Mouse (Mus musculus) layer of hippocampus, adult 9-10 months (tissue): ENCODE measurements at regions not wholly inside any gene's neighbourhood (a gene's known extent, or its start where the extent isn't known, plus 50 kb on each side); places are given as distances from the start of the nearest gene placed in this dataset.
A peak's percentile ranks its signal among the peaks of the same experiment; 100 is the strongest.

ENCODE experiments used
- DNase-seq: peaks from one replicate; pipeline ENCODE4 v3.0.0; 2022; ENCODE audit warnings: low spot score

DNA sequence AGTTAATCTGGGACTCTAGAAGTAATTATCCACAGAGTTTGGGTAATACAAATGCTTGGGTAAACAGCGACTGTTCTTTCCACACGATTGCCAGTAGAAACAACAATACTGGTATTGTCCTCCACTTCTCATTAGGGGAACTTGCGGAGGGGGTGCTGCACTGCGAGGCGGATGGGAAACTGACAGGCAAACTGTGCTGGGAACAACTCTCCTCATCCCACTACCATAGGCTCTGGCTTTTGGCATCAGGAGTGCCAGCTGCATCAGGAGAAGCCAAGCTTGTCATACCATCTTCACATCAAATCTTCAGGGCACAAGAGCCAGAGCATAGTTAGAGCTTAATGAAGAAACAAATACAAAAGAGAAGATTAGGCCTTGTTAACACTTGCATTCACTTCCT is 349.2 kb upstream of the Tmem161b start:
- peak; percentile 21 for DNase-seq

DNA sequence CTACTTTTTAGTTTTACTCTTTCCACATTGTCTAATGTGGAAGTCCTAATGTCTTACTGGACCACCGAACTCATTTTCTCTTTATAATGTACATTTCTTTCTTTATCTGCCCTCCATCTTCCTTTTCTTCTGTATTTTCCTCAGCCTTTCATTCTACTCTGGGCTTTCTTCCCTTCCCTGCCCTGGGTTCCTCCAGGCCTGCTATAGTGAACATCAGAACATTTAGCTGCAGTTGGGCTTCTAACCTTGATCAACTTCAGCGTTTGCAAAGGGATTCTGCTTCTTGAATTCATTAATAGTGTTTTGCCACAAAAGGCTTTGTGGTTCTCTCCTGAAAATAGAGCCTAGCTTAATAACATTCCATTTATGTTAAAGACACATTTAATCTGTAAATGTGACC is 342.5 kb upstream of the Tmem161b start:
- DNase-seq = no peak

DNA sequence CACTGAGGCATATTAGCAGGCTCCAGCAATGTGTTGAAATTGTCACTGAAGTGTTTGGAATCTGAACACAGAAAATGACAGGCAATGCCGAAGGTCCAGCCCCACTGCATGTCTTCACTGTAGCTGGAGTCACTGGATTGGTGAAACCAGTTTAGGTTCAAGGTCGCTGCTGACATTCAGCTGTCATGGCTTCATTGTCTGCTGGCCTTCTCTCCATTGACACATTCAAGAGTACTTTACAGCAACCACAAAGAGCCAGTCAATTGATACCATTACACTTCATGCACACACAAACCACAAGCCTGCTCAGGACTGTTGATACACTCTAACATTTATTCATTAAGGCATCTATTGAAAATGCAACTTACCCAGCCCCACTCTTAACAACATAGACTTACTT is 341.8 kb upstream of the Tmem161b start:
- DNase-seq = no peak

DNA sequence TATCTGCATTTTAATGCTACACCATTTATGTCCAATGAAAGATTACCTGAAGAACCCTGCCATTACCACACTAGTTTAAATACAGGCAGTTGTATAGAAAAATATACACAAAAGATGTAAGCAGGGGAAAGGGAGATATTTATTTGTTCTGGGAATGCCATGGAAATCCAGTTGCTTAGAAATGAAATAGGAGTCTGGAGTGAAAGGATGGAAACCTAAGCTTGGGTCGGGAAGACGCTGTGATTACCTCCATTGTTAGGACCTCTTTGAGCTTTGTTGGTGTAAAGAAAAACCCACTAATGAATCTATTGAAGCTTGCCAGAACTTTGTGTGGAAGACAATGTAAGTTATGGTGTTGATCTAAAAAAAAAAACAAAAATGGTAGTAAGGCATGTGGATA is 341.3 kb upstream of the Tmem161b start:
- no peak for DNase-seq

DNA sequence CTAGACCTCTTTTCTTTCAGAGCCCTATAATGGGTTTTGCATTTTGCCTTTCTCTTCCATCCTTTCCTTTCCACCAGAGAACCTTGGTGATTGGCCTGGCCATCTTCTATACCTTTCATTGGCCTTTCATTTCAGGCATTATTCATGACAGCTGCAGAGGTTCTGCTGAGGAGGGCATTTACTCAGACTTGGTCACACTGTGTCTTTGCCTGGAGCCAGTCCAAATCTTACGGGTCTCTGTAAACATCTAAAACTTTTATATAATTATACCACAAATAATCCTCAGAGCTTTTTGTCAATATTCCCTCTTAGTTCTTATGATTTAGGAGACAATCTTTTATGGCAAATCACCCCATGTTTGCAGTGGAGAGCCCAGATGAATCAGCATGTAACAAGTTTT is 339.3 kb upstream of the Tmem161b start:
- DNase-seq = no peak

DNA sequence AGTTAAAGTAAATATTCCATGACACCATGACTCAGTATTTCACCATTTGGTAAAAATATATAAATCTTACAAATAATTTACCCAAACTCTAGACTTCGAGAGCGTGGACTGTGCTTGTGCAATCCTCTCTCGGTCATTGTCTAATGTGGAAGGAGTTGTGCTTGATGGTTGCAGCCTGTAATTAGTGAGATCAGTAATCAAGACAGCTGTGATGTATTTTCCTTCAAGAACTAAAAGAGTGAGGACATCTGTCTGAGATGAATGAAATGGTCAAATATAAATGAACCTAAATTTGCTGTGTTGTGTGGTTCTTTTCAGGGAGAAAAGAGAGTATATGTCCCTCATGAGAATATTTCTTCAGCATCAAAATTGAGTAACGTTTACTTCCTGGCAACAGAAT is 338.3 kb upstream of the Tmem161b start:
- no peak for DNase-seq

DNA sequence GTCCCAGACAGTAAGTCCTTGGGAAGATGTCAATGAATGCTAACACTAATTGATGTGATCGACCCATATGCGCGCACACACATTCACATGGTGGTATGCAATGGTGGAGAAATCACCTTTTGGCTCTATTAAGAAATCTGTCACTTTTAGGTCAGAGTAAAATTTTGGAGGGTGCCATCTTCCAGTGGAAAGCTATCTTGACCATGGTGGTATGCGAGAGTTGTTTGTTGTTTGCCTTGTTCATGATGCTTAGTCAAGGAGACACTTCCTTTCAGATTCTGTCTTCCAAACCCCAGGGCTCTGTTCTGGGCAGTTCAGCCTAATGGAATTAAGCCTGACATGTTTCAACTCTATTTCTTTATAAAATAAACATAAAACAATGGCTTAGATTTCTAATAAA is 337.9 kb upstream of the Tmem161b start:
- no peak for DNase-seq

DNA sequence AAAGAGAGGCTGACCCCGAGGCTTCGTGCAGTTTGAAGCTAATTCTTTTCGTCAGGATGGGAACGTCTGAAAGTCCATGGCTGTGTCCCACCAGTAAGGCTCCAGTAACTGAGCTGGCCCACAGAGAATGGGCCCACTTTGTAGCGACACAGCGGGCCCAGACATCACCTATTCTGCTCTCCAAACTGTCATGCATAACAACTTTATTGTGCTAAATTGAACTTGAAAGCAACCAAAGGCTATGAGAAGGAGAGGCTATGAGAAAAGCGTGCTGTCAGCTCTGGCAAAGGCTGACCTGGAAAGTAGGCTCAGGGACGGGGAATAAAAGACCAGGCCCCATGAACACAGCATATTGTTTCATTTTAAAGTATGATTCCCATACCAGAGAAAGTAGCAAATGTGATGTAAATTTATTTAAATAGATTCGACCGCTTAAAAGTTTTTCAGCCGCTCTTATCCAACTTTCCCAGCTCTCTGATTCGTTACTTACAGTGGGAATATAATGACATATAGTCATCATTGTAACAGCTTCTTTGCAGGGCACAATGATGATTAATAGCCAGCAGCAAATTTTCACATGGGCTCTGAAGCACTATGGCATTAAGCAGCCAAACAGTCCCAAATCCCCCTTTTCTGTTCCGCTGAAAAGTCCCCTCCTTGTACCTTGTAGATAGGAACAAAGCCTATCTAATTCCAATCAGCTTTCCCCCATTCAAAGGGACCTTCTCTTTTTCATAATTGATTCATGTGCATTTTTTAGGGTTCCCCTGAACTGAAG is 337.1 kb upstream of the Tmem161b start:
- no peak for DNase-seq

DNA sequence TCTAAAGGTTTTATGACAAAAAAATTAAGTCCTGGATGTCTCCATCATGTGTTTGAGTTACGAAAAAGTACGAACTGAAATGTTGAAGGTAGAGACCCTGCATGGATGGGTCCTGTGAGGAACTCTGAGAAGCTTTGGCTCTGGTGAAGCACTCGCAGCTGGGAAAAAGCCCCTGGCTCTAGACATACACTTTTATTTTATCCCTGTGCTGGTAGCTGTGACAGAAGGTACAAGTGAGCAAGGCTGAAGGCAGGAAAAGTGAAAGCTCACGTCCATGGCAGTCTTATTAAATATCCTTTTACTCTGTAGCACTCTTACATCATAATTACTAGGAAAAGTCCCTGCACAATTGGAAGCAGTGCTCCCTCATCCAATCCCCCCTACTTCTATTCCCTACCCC is 336.4 kb upstream of the Tmem161b start:
- DNase-seq = no peak

DNA sequence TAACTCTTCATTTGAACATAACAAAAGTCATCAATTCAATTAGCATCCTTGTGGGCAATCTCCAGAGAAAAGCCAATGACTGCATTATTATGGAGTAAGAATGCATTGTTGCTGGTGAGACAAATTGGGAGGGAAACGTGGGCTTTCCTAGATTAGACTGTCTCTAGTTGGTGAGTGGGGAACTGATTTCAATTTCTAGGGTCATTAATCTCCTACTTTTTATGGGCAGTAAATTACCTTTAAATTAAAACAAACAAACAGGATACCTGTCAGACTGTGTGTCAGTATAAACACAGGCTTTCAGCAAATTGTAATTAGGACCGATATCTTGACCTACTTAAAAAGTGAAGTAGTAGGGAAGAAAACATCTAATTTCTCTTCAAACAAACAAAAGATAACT is 307.4 kb upstream of the Tmem161b start:
- no peak for DNase-seq

DNA sequence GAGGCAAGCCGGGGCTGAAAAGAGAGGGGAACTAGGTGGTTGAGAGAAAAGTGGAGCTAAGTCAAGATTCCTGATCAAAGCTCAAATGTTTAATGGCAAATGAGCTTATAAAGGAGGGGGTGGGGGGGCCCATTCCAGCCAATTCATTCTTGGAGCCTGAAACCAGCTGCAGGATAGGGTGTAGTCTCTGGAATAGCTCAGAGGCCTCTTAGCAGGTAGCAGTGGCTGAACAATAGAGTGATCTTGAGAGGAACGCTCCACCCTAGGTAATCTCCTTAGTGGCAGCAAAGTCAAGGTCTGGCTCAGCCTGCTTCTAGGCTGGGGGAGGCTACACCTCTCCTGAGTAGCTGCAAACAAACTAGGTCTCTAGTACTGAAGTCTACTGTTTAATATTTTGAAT is 289.3 kb upstream of the Tmem161b start:
- no peak for DNase-seq

DNA sequence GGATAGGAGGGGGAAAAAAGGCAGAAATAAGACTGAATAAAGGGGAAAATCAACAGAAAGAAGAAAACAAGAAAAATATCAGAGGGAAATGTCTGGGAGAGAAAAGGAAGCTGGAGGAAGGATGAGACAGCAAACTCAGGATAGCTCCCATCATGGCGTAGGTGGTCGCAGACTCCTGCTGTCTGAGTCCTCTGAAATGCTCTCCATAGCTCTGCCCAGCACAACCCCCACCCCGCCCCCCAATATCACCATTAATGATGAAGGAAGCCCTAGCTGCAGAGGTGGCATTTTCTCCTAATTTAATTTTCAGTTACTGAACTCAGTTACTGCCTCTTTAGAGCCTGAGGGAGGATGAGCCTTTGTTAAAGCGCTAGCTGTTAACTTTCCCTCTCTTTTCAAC is 275.6 kb upstream of the Tmem161b start:
- no peak for DNase-seq

DNA sequence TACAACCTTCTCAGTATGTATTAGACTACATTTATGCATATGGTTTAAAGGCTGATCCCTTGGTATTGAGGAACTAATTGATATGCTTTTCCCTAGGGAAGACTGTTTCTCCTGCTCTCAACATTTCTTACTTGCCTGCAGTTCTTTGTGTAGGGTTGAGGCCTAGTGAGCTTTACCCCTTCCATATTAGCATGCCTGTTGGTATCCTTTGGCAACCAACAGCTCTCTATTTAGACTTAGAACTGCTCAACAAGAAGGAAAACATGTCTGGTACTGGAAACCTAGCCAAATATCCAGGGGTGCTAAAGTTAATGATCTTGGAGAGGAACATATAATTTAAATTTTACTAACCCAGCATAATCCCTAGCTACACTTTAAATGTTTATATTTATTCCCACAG is 270.9 kb upstream of the Tmem161b start:
- DNase-seq = no peak

DNA sequence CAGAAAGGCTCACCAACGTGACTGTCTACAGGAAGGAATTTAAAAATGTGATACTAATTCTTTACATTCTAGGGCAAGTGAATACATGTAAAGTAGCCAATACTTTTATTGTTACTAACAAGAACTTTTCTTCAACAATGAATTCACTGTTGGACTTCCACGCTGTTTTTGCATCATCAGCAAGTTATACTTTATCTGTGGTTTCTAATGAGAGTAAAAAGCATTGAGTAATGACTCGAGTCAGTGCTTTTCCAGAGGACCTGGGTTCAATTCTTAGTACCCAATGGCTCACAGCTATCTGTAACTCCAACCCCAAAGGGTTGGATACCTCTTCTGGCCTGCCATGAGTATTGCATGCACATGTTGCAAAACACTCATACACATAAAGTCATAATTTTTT is 270.3 kb upstream of the Tmem161b start:
- DNase-seq = no peak

DNA sequence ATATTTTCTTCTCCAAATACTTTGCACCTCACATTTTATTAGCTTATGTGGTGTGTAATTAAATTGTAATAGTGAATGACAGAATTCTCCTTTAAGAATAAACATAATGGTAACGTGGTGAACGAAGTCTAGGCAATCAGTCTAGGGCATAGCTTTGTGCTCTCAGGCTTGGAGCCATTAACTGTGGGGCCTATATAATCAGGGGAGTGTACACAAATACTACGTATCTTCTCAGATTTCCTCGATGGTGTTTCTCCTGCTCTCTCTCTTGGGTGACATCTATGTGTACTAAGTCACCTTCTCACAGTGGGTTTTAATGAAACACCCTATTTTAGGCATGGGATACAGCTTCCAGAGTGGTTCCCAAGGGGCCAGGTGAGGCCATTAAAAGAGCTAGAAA is 269.7 kb upstream of the Tmem161b start:
- no peak for DNase-seq

DNA sequence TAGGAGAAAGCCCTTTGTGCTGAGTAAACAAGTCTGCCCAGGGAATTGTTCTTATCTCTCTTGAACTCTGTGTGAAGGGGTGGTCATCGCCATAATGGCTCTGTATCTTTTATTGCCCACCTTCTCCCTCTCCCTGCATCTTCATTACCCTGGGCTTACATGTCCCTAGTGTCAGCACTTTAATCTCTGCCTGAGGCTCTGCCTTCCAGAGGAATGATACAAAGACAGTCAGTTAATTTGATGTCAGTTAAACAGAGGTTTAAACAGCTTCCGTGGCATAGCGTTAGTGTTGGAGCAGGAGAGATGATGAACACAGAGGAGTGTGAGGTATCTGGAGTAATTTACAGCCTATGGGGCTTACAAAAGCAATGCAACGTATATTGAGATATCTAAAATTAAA is 269.2 kb upstream of the Tmem161b start:
- DNase-seq = no peak

DNA sequence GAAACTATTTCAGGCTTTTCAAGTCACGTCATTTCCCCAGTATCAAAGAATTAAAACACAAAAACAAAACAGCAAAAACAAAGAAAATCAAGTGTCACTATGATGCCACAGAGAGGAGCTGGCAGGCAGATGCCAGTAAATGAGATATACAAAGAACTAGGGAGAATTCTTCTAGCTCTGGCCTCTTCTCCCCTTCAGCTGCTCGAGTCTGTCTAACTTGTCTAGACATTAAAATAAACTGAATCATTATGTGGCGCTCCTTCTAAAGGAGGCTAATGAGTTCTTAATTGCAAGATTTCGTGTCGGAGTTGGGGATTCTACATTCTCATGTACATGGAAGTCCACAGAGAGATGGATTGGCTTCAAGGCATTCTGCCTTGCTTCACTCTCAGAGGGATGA is 266.4 kb upstream of the Tmem161b start:
- no peak for DNase-seq

DNA sequence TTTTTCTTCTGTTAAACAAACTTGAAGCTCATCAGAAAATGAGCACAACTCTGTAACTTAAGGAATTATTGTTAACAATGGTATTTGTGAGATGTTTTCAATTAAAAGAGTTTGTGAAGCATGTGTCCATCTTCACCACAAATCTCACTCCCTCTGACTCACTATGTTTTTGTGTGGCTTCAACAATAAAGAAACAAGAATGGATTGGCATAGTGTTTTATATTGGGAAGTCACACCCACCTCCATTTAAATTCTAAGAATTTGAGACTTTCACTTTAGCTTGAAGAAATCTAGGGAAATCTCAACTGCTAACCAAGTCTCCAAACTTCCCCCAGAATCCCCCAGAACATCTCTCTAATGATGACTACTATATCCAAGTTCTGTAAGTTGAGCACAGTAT is 243.6 kb upstream of the Tmem161b start:
- no peak for DNase-seq

DNA sequence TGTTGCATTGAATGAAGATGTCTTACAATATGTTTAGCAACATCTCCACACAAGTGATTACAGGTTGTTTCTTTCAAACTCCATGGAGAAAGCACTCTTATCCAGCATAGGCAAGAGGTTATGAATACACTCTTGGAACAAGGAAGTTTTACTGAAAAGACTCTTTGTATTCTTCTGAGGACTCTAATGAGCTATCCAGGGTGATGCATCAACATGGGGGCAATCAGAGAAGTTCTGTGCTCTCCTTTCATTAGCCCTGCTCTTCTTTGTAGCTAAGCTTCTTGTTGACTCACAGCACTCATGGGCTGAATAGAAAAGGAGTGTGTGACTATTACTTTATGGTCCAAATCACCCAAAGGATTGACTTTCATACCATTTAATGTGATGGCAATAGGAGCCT is 242.6 kb upstream of the Tmem161b start:
- no peak for DNase-seq

DNA sequence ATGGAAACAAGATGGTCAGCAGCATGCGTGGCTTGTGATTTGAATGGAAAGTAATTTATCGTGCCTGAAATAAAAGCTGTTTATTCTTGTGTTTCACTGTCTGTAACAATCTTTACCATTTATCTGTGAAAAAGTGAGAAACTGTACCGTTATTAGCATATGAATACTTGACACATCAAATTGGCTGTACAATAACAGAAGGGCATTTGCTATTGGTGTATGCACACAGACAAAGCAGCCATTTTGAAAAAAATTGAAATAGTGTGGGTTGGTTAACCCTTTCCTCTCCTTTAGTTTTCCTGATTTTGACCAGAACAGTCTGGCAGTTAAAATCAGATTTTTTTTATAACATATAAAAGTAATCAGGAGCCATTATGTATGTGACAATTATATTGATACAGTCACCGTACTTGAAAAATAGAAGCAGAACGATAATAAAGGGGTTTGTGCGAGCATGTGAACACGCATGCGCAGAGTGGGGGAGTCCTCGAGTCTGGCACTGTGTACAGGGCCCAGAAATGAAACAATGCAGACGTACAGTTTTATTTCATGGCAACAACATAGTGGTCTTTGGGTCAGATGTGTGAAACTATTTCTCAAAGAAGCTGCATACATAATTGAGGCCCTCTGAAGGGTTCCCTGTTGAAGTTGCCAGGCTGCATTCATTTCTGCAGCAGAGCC is 237.3 kb upstream of the Tmem161b start:
- DNase-seq = no peak

DNA sequence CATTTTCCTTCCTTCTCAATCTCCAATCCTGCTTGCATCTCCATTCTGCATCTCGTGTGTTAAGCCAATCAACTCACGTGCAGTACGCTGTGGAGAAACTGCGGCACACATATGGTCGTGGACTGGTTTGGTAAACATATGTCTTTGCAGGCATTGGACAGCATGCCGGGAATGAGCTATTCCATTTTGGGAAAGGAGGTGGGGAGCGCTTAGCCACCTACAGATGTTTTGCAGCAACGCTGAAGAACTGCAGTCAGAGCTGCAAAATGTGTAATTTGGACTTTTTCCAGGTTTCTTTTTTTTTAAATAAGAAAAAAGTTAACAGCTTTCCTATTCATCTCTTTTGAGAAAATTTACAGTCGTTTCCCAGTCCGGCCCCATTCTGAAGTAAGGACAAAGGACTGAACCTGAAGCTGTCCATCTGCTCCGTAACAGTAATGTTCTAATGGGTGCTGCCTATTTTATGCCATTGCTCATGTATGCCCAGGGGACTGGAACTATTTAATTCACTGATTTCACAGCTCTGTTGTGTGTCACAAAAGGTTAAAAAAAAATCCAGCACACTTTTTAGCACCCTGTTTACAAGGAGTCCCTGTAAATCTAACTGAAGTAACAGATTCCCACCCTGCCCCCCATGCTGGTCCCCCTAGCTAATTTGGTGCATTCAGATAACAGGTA is 234.2 kb upstream of the Tmem161b start:
- peak; percentile 59 for DNase-seq

DNA sequence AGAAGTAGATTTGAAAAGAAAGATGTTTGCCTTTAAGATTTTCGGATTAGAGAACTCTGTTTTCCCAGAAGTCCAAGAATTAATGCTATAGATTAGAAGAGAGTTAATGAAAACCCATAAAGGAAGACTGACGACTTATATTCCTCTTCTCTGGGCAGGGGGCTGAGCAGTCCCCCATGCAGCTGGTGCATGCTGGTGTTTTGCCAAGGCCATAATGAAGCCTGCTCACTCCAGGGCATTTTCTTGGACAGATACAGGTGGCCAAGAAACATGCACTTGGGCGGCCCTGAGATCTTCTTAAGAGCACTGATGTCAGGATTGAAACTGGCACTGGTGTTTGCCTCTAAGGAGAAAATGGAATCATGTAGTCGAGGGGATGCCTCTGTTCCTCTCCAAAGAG is 233.6 kb upstream of the Tmem161b start:
- no peak for DNase-seq

DNA sequence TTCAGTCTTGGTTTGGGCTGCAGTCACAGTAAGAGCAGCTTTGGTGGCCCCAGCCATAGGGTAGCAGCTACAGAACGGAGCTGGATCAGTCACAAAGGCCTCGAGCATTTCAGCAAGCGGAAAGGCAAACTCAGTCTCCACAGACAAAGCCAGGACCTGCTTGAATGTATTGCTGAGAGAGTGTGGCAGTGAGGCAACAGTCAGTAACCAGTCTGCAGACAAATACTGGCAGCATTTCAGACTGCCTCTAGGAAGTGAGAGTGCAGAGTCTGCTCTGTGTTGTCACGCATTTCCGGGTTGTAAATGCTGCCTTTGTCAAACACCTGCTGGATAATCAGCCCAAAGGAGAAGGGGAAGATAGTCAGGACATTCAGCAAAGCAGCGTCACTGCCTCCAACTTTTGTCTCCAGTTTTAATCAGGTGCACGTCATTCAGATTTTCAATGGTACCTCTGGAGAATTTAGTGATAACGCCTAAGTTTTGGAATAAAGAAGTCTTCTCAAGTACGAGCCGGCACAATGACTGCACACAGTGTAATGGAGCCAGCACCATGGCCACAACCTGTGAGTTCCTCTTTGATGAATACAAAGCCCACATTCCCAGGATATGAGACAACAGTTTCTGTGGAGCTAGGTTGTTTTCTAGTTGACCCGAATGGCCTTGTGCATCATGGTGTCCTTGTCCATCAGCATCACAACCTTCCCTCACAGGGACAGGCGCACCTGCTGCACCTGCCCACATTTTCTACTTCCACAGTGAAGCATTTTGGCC is 224.3 kb upstream of the Tmem161b start:
- DNase-seq = no peak
